Mouse (Mus musculus): ENCODE data around the gene Vps13d.

Vps13d gene

GRCm38 (mm10) chr4:145073728-145074127, 121.1 kb downstream of the Vps13d start:
- DNase-seq, result no peak

DNA sequence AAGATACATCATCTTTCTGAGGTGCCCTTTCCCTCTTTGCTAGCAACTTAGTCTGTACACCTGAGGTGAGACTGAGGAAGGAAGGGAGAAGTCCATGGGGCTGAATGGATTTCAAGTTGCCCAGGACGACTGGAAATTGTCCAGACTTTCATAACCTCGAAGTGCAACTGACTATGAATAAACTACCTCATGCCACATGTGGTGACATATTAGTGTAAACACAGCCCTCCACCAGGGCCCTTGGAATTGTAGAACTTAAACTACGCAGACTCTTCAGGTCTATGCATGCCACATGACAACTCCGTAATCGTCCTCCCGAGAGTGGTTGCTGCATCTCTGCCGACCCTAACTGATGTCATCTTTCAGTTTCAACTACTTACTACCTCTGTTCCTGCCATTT, 122.9 kb downstream of the Vps13d start:
- DNase-seq, result no peak

GRCm38 (mm10) chr4:145067019-145067680, 127.7 kb downstream of the Vps13d start:
- no peak for DNase-seq

DNA sequence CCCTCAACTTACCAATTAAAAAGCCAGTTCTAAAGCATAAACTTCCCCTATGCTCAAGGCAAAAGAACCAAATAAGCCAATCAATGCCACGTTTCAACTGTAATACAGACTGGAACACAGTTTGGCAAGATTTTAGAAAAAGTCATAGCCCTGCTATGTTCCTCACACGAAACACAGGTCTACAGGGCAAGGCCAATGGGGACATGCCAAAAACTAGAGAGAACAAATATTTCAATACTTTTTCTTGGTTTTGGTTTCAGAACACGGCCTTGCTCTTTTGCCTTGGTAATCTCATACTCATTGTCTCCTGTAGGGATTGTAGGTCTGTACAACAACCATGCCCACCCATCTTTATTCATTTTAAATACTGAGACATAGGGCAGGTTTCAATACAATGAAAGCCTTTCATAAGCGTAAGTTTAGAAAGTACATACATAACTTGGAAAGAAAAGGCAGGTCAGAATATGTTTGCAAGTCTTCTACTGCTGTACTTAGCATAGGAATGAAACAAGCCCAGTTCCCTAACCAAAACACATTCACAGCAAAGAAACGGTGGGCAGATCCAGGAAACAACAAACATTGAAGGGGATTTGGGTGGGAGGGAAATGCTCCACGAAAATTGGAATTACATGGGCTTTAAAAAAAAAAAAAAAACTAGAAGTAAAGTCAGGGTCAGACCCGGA, 128.3 kb downstream of the Vps13d start:
- DNase-seq, result no peak

DNA sequence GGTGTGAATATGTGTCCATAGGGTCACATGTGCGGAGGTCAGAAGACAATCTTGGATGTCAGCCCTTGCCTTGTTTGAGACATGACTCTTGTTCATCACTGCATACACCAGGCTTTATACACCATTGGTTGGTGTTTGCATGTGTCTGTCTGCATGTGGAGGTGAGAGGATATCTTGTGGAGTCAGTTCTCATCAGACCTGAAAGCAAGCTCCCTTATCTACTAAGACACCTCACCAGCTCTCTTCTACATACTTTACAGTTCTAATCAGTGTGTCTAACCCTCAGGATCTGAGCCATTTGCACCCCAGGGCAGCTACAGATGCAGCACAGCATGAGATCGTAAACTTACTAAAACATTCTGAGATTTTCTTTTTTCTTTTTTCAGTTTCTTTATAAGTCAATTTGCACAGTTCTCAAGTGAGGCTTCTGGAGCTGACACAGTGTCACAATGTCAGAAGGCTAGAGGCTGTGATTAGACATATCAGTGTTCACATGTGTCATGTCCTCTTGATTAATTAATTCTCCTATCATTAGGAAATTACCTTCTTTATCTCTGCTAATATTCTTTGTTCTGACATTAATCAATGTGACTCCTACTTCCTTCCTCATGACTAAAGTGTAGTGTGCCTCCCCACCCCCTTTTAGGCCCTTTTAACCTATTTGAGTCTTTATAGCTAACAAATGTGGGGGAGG, 135.9 kb downstream of the Vps13d start:
- no peak for DNase-seq

GRCm38 (mm10) chr4:145056346-145056745, 138.5 kb downstream of the Vps13d start:
- no peak for DNase-seq

- DNase-seq, result no peak
Measured at GRCm38 (mm10) chr4:145055792-145056191, 139.0 kb downstream of the Vps13d start.

- no peak for DNase-seq
Measured at GRCm38 (mm10) chr4:145054369-145054768, 140.4 kb downstream of the Vps13d start.

- peak; percentile 61 for DNase-seq
Measured at GRCm38 (mm10) chr4:145052697-145053096, 142.1 kb downstream of the Vps13d start.

DNA sequence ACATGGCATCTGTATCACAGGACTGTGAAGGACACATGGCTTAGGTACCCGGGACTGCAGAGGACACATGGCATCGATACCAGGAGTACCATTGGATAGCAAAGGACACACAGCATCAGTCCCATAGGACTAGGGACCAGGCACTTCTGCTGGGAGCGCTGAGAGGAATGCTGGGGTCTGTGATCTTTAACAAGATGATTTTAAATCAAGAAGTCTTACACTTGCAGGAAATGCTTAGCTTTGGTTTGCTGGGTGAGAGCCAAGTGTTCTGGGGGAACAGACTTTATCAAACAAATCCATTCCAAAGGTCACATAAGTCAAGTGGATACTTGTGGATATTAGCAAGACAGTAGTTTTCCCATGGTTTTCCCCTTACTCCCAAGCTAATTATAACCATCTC, 142.5 kb downstream of the Vps13d start:
- DNase-seq, result no peak

- DNase-seq, result peak; percentile 17
Measured at GRCm38 (mm10) chr4:145051209-145051969, 143.4 kb downstream of the Vps13d start.

- peak; percentile 25 for DNase-seq
Measured at GRCm38 (mm10) chr4:145050518-145051208, 144.1 kb downstream of the Vps13d start.

GRCm38 (mm10) chr4:145047964-145048363, 146.8 kb downstream of the Vps13d start:
- no peak for DNase-seq

- no peak for DNase-seq
Measured at GRCm38 (mm10) chr4:145046032-145046401, 148.8 kb downstream of the Vps13d start.

- DNase-seq, result no peak
Measured at GRCm38 (mm10) chr4:145045312-145046031, 149.3 kb downstream of the Vps13d start.

GRCm38 (mm10) chr4:145041223-145041870, 153.5 kb downstream of the Vps13d start:
- no peak for DNase-seq

- DNase-seq, result no peak
Measured at GRCm38 (mm10) chr4:145037631-145038416, 157.0 kb downstream of the Vps13d start.

DNA sequence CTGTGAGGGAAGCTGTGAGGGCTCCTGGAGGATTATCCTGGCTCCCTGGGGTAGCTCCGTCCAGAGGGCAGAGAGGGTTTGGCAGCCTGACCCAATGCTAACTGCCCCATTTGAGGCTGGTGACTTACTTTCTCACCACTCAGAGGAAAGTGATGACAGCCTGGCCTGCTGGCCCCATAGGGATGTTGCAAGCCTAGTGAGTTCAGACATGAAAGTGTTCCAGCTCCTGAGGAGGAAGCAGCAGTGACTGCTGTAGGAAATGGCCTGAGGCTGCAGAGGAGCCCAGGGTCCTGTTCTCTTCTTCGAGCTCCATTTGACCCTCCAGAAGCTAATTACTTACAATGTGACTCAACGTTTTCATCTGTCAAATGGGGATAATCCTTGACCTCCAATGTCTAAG, 157.8 kb downstream of the Vps13d start:
- peak; percentile 69 for DNase-seq

- DNase-seq, result no peak
Measured at GRCm38 (mm10) chr4:145035450-145035849, 159.4 kb downstream of the Vps13d start.

GRCm38 (mm10) chr4:145034506-145035243, 160.1 kb downstream of the Vps13d start:
- DNase-seq, result no peak
